Mouse (Mus musculus) bone marrow, adult 2 months (tissue): ENCODE data around the gene Tead1. TPM values are rescaled to one million over a fixed set of nuclear protein-coding genes. Genes with fewer than 3 reads are reported as not detected.

ENCODE experiments used
- H3K27ac ChIP-seq: fragments of 200-500 bp; 2 replicates; pipeline ENCODE4 v1.5.1; 2012; ENCODE audit warnings: low read depth, mild to moderate bottlenecking, control low read depth, inconsistent platforms, low read length; ENCODE audit not compliant: control insufficient read depth, poor library complexity, insufficient read depth
- H3K4me1 ChIP-seq: fragments of 200-500 bp; 2 replicates; pipeline ENCODE4 v1.6.1; 2011; ENCODE audit warnings: low read length; ENCODE audit not compliant: control insufficient read depth, insufficient read depth
- H3K4me3 ChIP-seq: fragments of 200-500 bp; replicated peaks from 2 replicates; pipeline ENCODE3; 2011; ENCODE audit warnings: mild to moderate bottlenecking, low read depth, low read length, control low read depth; ENCODE audit not compliant: control insufficient read depth
- CTCF ChIP-seq: fragments of 200-500 bp; IDR thresholded peaks from 2 replicates; pipeline ENCODE4 v1.5.1; 2011; ENCODE audit warnings: low read length, control low read depth; ENCODE audit not compliant: control insufficient read depth, insufficient read depth
- POLR2A ChIP-seq: fragments of 200-500 bp; IDR thresholded peaks from 2 replicates; pipeline ENCODE4 v1.6.1; 2011; ENCODE audit warnings: low read depth, mild to moderate bottlenecking, control low read depth, low read length, borderline replicate concordance; ENCODE audit not compliant: control insufficient read depth
- WGBS: fragments of 180-500 bp; shearing (Covaris S2); methylation state at CpG from one replicate; pipeline ENCODE4 v1.1.7; 2018; 5-methylcytosine and 5-hydroxymethylcytosine counted together
- polyA plus RNA-seq: library from polyadenylated mRNA; stranded (reverse); fragments of >200 nt; gene quantifications from 2 replicates; pipeline ENCODE4 v1.2.4, GENCODE M21; 2011; ENCODE audit warnings: low replicate concordance; ENCODE audit not compliant: missing spikeins, insufficient read depth, insufficient read length

The Tead1 gene
- polyA plus RNA-seq, 1 experiment = 3.0 TPM

GRCm38 (mm10) chr7:112828696-112829022 is 149.5 kb downstream of the Tead1 start:
- TF ChIP-seq POLR2A (no peak), CTCF (no peak)
- Histone ChIP-seq H3K4me1 (no peaks in the 10 kb centered on the region), H3K4me3 (no peak overlapping the region), H3K27ac (no peak overlapping the region)

- WGBS = 49% methylated on average over 4 of the region's 4 CpGs
- Histone ChIP-seq H3K27ac (no peak overlapping the region), H3K4me3 (no peak overlapping the region), H3K4me1 (no peaks in the 10 kb centered on the region)
- no peak for TF ChIP-seq POLR2A
- TF ChIP-seq CTCF = no peak
Measured at GRCm38 (mm10) chr7:112830946-112831345, 151.8 kb downstream of the Tead1 start.

GRCm38 (mm10) chr7:112831446-112831845 is 152.3 kb downstream of the Tead1 start:
- Histone ChIP-seq H3K27ac (no peak overlapping the region), H3K4me1 (no peaks in the 10 kb centered on the region), H3K4me3 (no peak overlapping the region)
- TF ChIP-seq CTCF (no peak), POLR2A (no peak)
- WGBS = 76% methylated on average over 4 of the region's 4 CpGs

- 74% methylated on average over 4 of the region's 4 CpGs for WGBS
- Histone ChIP-seq H3K27ac (no peak overlapping the region), H3K4me3 (no peak overlapping the region), H3K4me1 (no peaks in the 10 kb centered on the region)
- TF ChIP-seq POLR2A = no peak
- TF ChIP-seq CTCF = no peak
Measured at GRCm38 (mm10) chr7:112833132-112833531, 154.0 kb downstream of the Tead1 start.

- WGBS = 82% methylated on average over 9 of the region's 9 CpGs
- Histone ChIP-seq H3K4me1 (no peaks in the 10 kb centered on the region), H3K27ac (no peak overlapping the region), H3K4me3 (no peak overlapping the region)
- TF ChIP-seq POLR2A (no peak), CTCF (no peak)
Measured at GRCm38 (mm10) chr7:112836076-112836475, 157.0 kb downstream of the Tead1 start.

- H3K4me3 ChIP-seq = no peak overlapping the region
- WGBS = 61% methylated on average over 6 of the region's 6 CpGs
Measured at GRCm38 (mm10) chr7:112838131-112838530, 159.0 kb downstream of the Tead1 start.

GRCm38 (mm10) chr7:112840351-112840750 is 161.2 kb downstream of the Tead1 start:
- Histone ChIP-seq H3K4me3 (no peak overlapping the region), H3K4me1 (no peaks in the 10 kb centered on the region), H3K27ac (no peak overlapping the region)
- TF ChIP-seq CTCF = no peak
- TF ChIP-seq POLR2A = no peak
- WGBS = 61% methylated on average over 7 of the region's 7 CpGs

More at GRCm38 (mm10) chr7:112838131-112838530, 159.0 kb downstream of the Tead1 start:
- no peak overlapping the region for H3K27ac ChIP-seq
- TF ChIP-seq POLR2A = no peak
- TF ChIP-seq CTCF = no peak
- no peaks in the 10 kb centered on the region for H3K4me1 ChIP-seq

GRCm38 (mm10) chr7:112840890-112841289 is 161.8 kb downstream of the Tead1 start:
- Histone ChIP-seq H3K27ac (no peak overlapping the region), H3K4me1 (no peaks in the 10 kb centered on the region), H3K4me3 (no peak overlapping the region)
- 56% methylated on average over 8 of the region's 8 CpGs for WGBS
- TF ChIP-seq CTCF (no peak), POLR2A (no peak)

- no peak overlapping the region for H3K4me3 ChIP-seq
- no peak for TF ChIP-seq CTCF
- no peak for TF ChIP-seq POLR2A
- no peak overlapping the region for H3K27ac ChIP-seq
- H3K4me1 ChIP-seq = no peaks in the 10 kb centered on the region
- WGBS = 30% methylated on average over 8 of the region's 8 CpGs
Measured at GRCm38 (mm10) chr7:112841484-112841883, 162.4 kb downstream of the Tead1 start.

- TF ChIP-seq POLR2A (no peak), CTCF (no peak)
- Histone ChIP-seq H3K4me1 (no peaks in the 10 kb centered on the region), H3K4me3 (no peak overlapping the region), H3K27ac (no peak overlapping the region)
- WGBS = 17% methylated on average over 9 of the region's 9 CpGs
Measured at GRCm38 (mm10) chr7:112841886-112842285, 162.8 kb downstream of the Tead1 start.
